Mouse (Mus musculus) spleen, embryonic (tissue): ENCODE data around the gene Trp53i11.

Source experiments
- CTCF ChIA-PET: fragments of 350-600 bp; sonication (Branson Sonifier 250); formaldehyde crosslinking; loops from one replicate; lab custom pipeline; 2022; lab: Charles Lee

Gene Trp53i11

DNA sequence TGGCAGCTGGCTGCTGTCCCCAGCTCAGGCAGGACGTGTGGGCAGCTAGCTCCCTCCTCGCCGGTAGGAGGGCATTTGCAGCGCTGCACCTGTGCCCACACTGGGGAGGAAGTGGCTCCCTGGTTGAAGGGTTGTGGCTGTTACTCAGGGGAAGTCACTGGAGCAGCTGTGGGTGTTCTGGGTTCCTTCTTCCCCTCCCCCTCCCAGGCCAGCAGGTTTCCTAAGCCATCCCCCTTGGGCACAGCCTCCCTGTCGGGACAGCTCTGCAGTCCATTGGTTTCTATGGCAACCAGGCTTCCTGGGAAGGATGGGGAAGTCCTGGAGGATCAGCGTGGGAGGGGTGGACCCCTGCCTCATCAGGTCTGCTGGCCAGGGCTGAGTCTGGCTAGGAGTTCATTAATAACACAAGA, 5.3 kb downstream of the Trp53i11 start:
- CTCF ChIA-PET: interaction anchor here (0.6 to 1.2 kb wide), 2 partner anchors 25 to 161 kb away, joined by 3 read pairs; no protein-coding TSS in a partner anchor

DNA sequence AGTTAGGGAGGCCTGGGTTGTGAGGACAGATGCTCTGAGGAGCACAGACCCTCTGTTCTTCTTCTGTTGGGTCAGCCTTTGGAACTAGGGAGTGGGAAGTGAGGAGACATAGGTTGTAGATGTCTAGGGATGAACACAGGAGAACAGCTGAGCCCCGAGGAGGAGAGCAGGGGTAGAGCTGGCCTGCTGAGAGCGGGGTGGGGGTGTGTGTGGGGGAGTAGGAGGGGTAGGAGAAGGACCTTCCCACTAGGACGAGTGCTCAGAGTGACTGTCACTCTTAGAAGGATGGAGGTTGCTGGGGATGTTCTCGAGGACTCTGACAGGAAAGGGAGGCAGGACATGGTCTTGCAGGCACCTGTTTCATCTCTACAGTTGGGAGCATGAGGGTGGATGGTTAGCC, 6.5 kb downstream of the Trp53i11 start:
- CTCF ChIA-PET: no interaction called here

DNA sequence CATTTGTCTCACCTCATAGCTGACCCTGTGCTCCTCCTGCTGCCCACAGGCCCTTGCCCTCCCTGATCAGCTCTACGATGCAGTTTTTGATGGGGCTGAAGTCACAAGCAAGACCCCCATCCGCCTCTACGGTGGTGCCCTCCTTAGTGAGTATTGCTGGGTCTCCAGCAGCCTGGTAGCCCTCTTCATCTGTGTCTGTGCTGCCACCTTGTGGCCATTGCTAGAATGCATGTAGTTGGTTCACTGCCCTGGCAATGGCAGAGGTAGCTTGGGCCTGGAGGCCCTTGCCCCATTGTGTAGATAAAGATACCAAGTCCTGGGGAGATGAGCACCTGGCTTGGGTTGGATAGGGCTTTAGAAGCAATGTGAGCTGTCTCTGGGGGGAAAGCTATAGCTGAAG, 11.5 kb downstream of the Trp53i11 start:
- CTCF ChIA-PET: interaction anchor here (0.6 to 2.0 kb wide), 6 partner anchors 11 to 131 kb away, joined by 3 to 7 read pairs (median 7); partner anchors contain the start of gene Trp53i11

GRCm38 (mm10) chr2:93199531-93199974, 12.2 kb downstream of the Trp53i11 start:
- CTCF ChIA-PET: interaction anchor here (0.6 to 2.0 kb wide), 5 partner anchors 12 to 128 kb away, joined by 3 to 7 read pairs (median 7); partner anchors contain the start of gene Trp53i11

- CTCF ChIA-PET: interaction anchor here (0.6 to 1.1 kb wide), 2 partner anchors 131 to 765 kb away, joined by 3 read pairs; no protein-coding TSS in a partner anchor
These were observed 13.5 kb downstream of the Trp53i11 start for GRCm38 (mm10) chr2:93200681-93201340.

GRCm38 (mm10) chr2:93201997-93202396, 14.6 kb downstream of the Trp53i11 start:
- CTCF ChIA-PET: interaction anchor here (0.6 to 1.2 kb wide), 4 partner anchors 11 to 201 kb away, joined by 3 to 7 read pairs (median 3); no protein-coding TSS in a partner anchor

- CTCF ChIA-PET: interaction anchor here (1.2 kb wide), 1 partner anchor 10 kb away, joined by 3 read pairs; no protein-coding TSS in a partner anchor
These were observed 15.4 kb downstream of the Trp53i11 start for GRCm38 (mm10) chr2:93202782-93203181.

GRCm38 (mm10) chr2:93203682-93204081, 16.3 kb downstream of the Trp53i11 start:
- CTCF ChIA-PET: no interaction called here

DNA sequence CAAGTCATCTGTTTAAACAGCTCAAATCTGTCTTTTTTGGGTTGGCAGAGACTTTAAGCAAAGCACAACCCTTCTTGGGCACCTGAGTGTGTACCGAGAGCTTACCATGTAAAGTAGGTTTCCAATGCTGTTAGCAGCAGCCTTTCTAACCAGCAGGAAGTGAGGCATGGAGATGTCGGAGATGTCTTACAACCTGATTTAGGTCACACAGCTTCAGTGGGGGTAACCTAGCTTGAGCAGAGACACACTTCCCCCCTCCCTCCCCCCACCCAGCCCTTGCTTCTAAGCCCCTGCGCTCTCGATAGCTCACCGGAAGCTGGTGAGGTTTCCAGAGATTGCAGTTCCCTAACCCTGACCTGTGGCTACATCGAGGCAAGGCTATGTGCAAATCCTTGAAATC, 17.2 kb downstream of the Trp53i11 start:
- CTCF ChIA-PET: interaction anchor here (0.6 kb wide), 1 partner anchor 17 kb away, joined by 3 read pairs; the partner anchor contains the start of gene Trp53i11

- CTCF ChIA-PET: no interaction called here
These were observed 18.8 kb downstream of the Trp53i11 start for GRCm38 (mm10) chr2:93206126-93206525.

DNA sequence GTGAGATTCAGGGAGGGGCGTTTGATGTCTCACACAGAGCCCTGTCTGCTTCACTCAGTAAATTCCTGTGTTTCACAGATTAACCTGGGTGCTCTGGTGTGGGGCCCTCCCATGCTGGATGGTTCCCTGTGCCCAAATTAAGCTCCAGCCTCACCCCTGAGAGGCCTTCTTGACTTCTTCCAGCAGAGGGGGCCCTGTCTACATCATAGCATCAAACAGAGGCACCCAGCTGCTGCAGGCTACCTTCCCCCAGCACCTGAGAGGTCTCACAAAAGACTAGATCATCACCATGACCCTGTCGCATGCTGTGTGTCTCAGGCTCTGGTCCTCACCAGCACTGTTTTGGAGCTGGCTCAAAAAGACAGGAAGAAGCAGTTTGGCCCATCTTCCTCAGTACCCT, 25.0 kb downstream of the Trp53i11 start:
- CTCF ChIA-PET: interaction anchor here (1.0 kb wide), 1 partner anchor 10 kb away, joined by 3 read pairs; no protein-coding TSS in a partner anchor

- CTCF ChIA-PET: interaction anchor here (1.0 kb wide), 1 partner anchor 11 kb away, joined by 3 read pairs; no protein-coding TSS in a partner anchor
These were observed 25.5 kb downstream of the Trp53i11 start for GRCm38 (mm10) chr2:93212865-93213264.

GRCm38 (mm10) chr2:93214192-93214591, 26.8 kb downstream of the Trp53i11 start:
- CTCF ChIA-PET: no interaction called here

- CTCF ChIA-PET: no interaction called here
These were observed 28.4 kb downstream of the Trp53i11 start for GRCm38 (mm10) chr2:93215790-93216189.

GRCm38 (mm10) chr2:93217015-93217414, 29.7 kb downstream of the Trp53i11 start:
- CTCF ChIA-PET: interaction anchor here (0.6 to 1.5 kb wide), 4 partner anchors 10 to 1488 kb away, joined by 3 to 10 read pairs (median 5); no protein-coding TSS in a partner anchor

GRCm38 (mm10) chr2:93218353-93218990, 31.1 kb downstream of the Trp53i11 start:
- CTCF ChIA-PET: no interaction called here

GRCm38 (mm10) chr2:93219576-93219975, 32.2 kb downstream of the Trp53i11 start:
- CTCF ChIA-PET: no interaction called here

DNA sequence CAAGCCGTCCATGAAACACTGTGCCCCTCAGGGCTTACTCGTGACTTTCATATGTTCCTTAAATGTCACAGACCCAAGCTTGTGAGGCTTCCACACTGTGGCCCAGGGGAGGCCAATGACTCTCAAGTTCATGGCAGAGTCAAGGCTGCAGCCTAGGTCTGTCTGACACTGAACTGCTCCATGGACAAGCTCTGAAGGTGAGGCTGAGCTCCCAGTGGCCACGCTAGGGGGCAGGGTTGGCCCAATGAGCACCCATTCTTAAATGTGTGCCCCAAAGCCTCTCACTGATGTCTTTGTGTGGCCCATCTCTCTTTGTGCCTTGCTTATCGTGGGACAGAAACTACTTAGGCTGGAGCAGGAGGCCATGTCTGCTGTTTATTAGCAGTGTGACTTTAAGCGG, 33.1 kb downstream of the Trp53i11 start:
- CTCF ChIA-PET: no interaction called here

DNA sequence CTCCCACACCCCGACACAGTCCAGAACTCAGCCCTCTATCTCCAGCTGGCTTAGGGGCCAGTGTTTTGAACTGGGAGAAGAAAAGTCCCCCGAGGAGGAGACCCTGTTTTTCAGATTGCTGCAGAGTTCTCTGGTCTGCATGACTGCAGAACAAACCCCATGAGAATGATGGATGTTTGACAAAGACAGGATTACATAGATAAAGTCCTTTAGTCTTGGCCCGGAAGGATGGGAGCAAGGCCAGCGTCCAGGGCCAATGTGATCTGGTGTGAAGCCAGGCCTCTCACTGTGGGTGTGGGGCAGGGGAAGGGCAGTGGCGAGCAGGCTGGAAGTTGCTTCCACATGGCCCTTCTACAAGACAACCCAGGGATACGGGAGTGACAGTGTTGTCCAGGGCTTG, 36.1 kb downstream of the Trp53i11 start:
- CTCF ChIA-PET: no interaction called here

DNA sequence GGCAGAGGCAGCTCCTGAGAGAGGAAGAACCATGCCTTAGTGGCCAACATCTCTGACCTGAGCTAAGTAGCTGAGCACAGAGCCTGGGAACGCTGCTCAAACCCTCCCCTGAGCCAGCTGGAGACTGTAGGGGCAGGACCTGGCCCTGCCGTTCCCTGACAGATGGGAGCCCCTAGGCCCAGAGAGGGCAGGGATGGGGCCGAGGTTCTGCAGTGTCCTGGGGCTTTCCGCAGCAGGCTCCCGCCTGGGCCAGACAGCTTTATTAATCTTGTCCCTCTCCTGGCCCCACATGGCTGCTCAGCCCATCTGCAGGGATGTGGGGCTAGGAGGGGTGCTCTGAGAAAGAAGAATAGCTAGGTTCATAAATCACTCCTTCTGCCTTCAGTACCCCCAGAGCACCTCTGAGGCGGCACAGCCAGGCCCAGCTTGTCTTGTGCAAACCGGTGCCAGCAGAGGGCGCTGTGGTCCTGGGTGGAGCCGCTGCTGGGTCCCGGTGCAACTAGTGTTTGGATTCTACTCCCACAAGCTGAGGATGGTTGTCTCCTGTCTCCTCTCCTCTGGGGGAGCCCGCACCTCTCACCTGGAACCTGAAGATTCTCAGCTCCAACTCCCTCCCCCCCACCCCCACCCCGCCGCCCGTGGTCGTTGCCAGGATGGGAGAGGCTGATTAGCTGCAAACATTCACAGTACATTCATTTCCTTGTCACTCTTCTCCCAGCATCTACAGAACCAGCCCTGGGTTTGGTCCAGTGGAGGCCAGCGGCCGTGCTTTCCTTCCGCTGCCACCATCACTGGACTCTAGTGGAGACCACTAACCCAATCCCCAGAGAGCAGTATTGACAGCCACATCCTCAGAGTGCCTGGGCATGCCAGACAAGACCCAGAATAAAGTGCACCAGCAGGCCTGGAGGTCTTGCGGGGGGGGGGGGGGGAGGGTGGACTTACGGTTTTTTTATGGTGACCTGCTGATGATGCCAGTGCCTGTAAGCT, 39.6 kb downstream of the Trp53i11 start:
- CTCF ChIA-PET: interaction anchor here (0.6 to 0.7 kb wide), 5 partner anchors 10 to 197 kb away, joined by 3 to 7 read pairs (median 4); no protein-coding TSS in a partner anchor
